Mouse (Mus musculus): Measurements from ENCODE around the gene Rnf212b.

DNA sequence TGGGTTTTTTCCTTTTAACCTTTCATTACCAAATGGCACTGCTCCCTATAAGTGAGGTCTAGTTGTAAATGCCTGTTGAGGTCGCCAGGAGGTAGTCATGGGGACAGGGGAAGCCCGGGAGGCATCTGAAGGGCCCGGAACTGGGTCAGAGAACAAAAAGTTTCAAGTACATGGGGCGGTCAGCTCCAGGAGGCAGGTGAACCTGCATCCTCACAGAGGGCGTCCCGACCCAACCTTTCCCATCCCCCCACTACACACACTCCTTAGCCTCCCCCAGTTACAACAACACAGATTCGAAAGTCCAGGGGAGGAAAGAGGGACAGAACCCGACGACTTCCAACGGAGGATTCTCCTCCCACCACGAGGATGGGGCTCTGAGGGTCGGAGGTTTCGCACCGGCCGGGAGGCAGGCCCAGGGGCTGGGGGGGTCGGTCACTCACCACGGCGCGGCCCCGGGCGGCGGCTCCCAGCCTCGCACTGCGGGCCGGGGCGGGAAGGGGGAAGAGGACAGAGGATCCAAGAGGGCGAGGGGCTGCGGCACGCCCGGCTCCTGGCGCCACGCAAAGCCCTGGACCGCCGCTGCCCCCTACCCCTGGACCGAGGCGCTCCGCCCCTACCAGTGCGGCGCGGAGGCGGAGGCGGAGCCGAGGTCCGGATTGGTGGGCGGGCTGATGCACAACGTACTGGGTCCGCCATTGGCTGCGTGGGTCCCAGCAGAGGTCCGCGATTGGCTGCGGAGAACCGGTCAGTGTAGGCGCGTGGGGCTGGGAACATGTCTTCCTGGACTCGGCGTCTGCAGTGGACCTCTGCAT is 49.8 kb downstream of the Rnf212b start:
- TF ChIP-seq CTCF (IDR thresholded peaks at IDR 0.05; ENCODE audit: insufficient read depth, low read length), result no peak
- TF ChIP-seq POLR2A (IDR thresholded peaks at IDR 0.05; ENCODE audit: borderline replicate concordance, extremely low read depth, low read depth, low read length), result peak; percentile 74; the same call in 1 of the 2 replicates

Data from lung, adult 2 months (tissue).